Mouse (Mus musculus) MEL (cell line): ENCODE measurements around the gene Vmp1. TPM values are rescaled to one million over a fixed set of nuclear protein-coding genes. Genes with fewer than 3 reads are reported as not detected.

Experiments
- DNase-seq: peaks from one replicate; pipeline ENCODE4 v3.0.0; 2011; ENCODE audit warnings: low read depth, low spot score
- H3K27ac ChIP-seq: 2 replicates; pipeline ENCODE4 v1.5.1; 2012; ENCODE audit warnings: low read depth, mild to moderate bottlenecking, control low read depth, low read length, moderate library complexity; ENCODE audit not compliant: control insufficient read depth
- H3K27me3 ChIP-seq, 2 experiments: fragments of 150-350 bp in 1 of 2; sonication (generic) in 1 of 2; 2 replicates each; pipeline ENCODE4 v1.6.1; 2012; ENCODE audit warnings: low read length in 2 of 2, mild to moderate bottlenecking in 2 of 2, improper control_type of control experiment in 1 of 2, moderate library complexity in 1 of 2; ENCODE audit not compliant: insufficient read depth in 2 of 2, control insufficient read depth in 1 of 2
- H3K36me3 ChIP-seq, 2 experiments: 2 replicates each; pipeline ENCODE4 v1.6.1; 2012 to 2014; ENCODE audit warnings: low read length in 2 of 2, improper control_type of control experiment in 1 of 2, inconsistent platforms in 1 of 2, mild to moderate bottlenecking in 1 of 2; ENCODE audit not compliant: insufficient read depth in 2 of 2, control insufficient read depth in 1 of 2
- H3K4me1 ChIP-seq, 2 experiments: fragments of 150-350 bp in 1 of 2; sonication (generic) in 1 of 2; 2 replicates each; pipeline ENCODE4 v1.6.1; 2012; ENCODE audit warnings: low read length in 2 of 2, improper control_type of control experiment in 1 of 2, mild to moderate bottlenecking in 1 of 2; ENCODE audit not compliant: insufficient read depth in 2 of 2, control insufficient read depth in 1 of 2
- H3K4me3 ChIP-seq, 2 experiments: fragments of 150-350 bp in 1 of 2; sonication (generic) in 1 of 2; 2 replicates each; pipeline ENCODE4 v1.5.1; 2012; ENCODE audit warnings: low read depth in 2 of 2, low read length in 2 of 2, mild to moderate bottlenecking in 2 of 2, moderate library complexity in 2 of 2, control low read depth in 1 of 2, improper control_type of control experiment in 1 of 2; ENCODE audit not compliant: control insufficient read depth in 1 of 2, insufficient read depth in 1 of 2
- H3K79me2 ChIP-seq: 2 replicates; pipeline ENCODE4 v1.6.1; 2012; ENCODE audit warnings: mild to moderate bottlenecking, low read length, moderate library complexity; ENCODE audit not compliant: control insufficient read depth, poor library complexity, insufficient read depth
- H3K9ac ChIP-seq: 2 replicates; pipeline ENCODE4 v1.6.1; 2012; ENCODE audit warnings: low read depth, mild to moderate bottlenecking, control low read depth, low read length, moderate library complexity; ENCODE audit not compliant: control insufficient read depth, poor library complexity, severe bottlenecking
- H3K9me3 ChIP-seq: fragments of 150-350 bp; sonication (generic); replicated peaks from 2 replicates; pipeline ENCODE4 v1.6.1; 2012; ENCODE audit warnings: mild to moderate bottlenecking, low read length, improper control_type of control experiment, moderate library complexity; ENCODE audit not compliant: insufficient read depth
- BHLHE40 ChIP-seq: IDR thresholded peaks from 2 replicates; pipeline ENCODE4 v1.6.1; 2012; ENCODE audit warnings: low read depth, mild to moderate bottlenecking, inconsistent platforms, low read length, improper control_type of control experiment, borderline replicate concordance
- CTCF ChIP-seq, 3 experiments: IDR thresholded peaks in 2 of 3; conservative IDR thresholded peaks in 1 of 3; 2 replicates each; pipeline ENCODE4 v1.5.1; 2011 to 2012; ENCODE audit warnings: low read length in 3 of 3, low read depth in 2 of 3, mild to moderate bottlenecking in 2 of 3, improper control_type of control experiment in 1 of 3, inconsistent platforms in 1 of 3, mixed read lengths in 1 of 3, moderate library complexity in 1 of 3; ENCODE audit not compliant: control insufficient read depth in 1 of 3, insufficient read depth in 1 of 3, poor library complexity in 1 of 3, severe bottlenecking in 1 of 3
- EP300 ChIP-seq, 2 experiments: IDR thresholded peaks; 2 replicates each; pipeline ENCODE4 v1.6.1; 2011; ENCODE audit warnings: improper control_type of control experiment in 2 of 2, low read length in 2 of 2, low read depth in 1 of 2, mild to moderate bottlenecking in 1 of 2
- GABPA ChIP-seq: IDR thresholded peaks from 2 replicates; pipeline ENCODE4 v1.6.1; 2012; ENCODE audit warnings: low read depth, mild to moderate bottlenecking, inconsistent platforms, low read length, improper control_type of control experiment, moderate library complexity
- GATA1 ChIP-seq: IDR thresholded peaks from 2 replicates; pipeline ENCODE4 v1.6.1; 2011; ENCODE audit warnings: low read depth, low read length, improper control_type of control experiment
- HCFC1 ChIP-seq: IDR thresholded peaks from 2 replicates; pipeline ENCODE4 v1.6.1; 2012; ENCODE audit warnings: low read depth, mild to moderate bottlenecking, inconsistent platforms, low read length, improper control_type of control experiment, moderate library complexity
- MAX ChIP-seq: IDR thresholded peaks from 2 replicates; pipeline ENCODE4 v1.6.1; 2011; ENCODE audit warnings: low read length, improper control_type of control experiment
- MAZ ChIP-seq: IDR thresholded peaks from 2 replicates; pipeline ENCODE4 v1.6.1; 2012; ENCODE audit warnings: low read depth, mild to moderate bottlenecking, inconsistent platforms, low read length, improper control_type of control experiment
- MXI1 ChIP-seq: IDR thresholded peaks from 2 replicates; pipeline ENCODE4 v1.6.1; 2011; ENCODE audit warnings: mild to moderate bottlenecking, low read depth, low read length, improper control_type of control experiment
- MYB ChIP-seq: IDR thresholded peaks from 2 replicates; pipeline ENCODE4 v1.6.1; 2011; ENCODE audit warnings: mild to moderate bottlenecking, low read depth, low read length, improper control_type of control experiment
- NELFE ChIP-seq: IDR thresholded peaks from 2 replicates; pipeline ENCODE4 v1.6.1; 2011; ENCODE audit warnings: low read depth, low read length, improper control_type of control experiment
- NRF1 ChIP-seq: IDR thresholded peaks from 2 replicates; pipeline ENCODE4 v1.6.1; 2014; ENCODE audit warnings: low read depth, mild to moderate bottlenecking, inconsistent platforms, low read length, improper control_type of control experiment, moderate library complexity; ENCODE audit not compliant: poor library complexity, insufficient read depth, severe bottlenecking
- SIN3A ChIP-seq: IDR thresholded peaks from 2 replicates; pipeline ENCODE4 v1.6.1; 2012; ENCODE audit warnings: low read length, improper control_type of control experiment, inconsistent platforms
- SMC3 ChIP-seq: IDR thresholded peaks from 2 replicates; pipeline ENCODE4 v1.6.1; 2011; ENCODE audit warnings: low read depth, low read length, improper control_type of control experiment
- USF1 ChIP-seq: IDR thresholded peaks from 2 replicates; pipeline ENCODE4 v1.6.1; 2014; ENCODE audit warnings: low read depth, mild to moderate bottlenecking, inconsistent platforms, low read length, improper control_type of control experiment, moderate library complexity
- ZC3H11A ChIP-seq: IDR thresholded peaks from 2 replicates; pipeline ENCODE4 v1.6.1; 2012; ENCODE audit warnings: low read depth, mild to moderate bottlenecking, inconsistent platforms, low read length, improper control_type of control experiment
- ZMIZ1 ChIP-seq: IDR thresholded peaks from 2 replicates; pipeline ENCODE4 v1.6.1; 2012; ENCODE audit warnings: low read depth, mild to moderate bottlenecking, inconsistent platforms, low read length, improper control_type of control experiment, moderate library complexity
- polyA plus RNA-seq, 2 experiments: library from polyadenylated mRNA; stranded (reverse) in 1 of 2; unstranded in 1 of 2; fragments of >175 nt in 1 of 2; fragments of >200 nt in 1 of 2; gene quantifications; 2 replicates each; pipeline versions ENCODE4 v1.2.1 to v1.2.4; 2012; ENCODE audit warnings: low replicate concordance in 2 of 2, low read depth in 1 of 2; ENCODE audit not compliant: insufficient read length in 2 of 2, insufficient read depth in 1 of 2, missing spikeins in 1 of 2
- total RNA-seq: library from RNA; depleted of rRNA; stranded (reverse); fragments of 300-350 nt; gene quantifications from 2 replicates; pipeline ENCODE4 v1.2.3, GENCODE M21; 2012

Gene Vmp1
- total and polyA plus RNA-seq, 3 experiments, result 61.8 to 94.9 TPM; not detected in 1

GRCm38 (mm10) chr11:86671041-86671675 lies 12.5 kb downstream of the Vmp1 start:
- DNase-seq, result peak; percentile 59
- no peak overlapping the region for H3K9ac ChIP-seq

GRCm38 (mm10) chr11:86668169-86668568 lies 15.5 kb downstream of the Vmp1 start:
- TF ChIP-seq CTCF (IDR thresholded peaks at IDR 0.05 in 2 of 3, conservative IDR thresholded peaks at IDR 0.05 in 1 of 3; ENCODE audit: control insufficient read depth in 1 of 3, insufficient read depth in 1 of 3, low read depth in 2 of 3, low read length in 3 of 3, poor library complexity in 1 of 3, severe bottlenecking in 1 of 3), result no peak
- peak; percentile 42 for TF ChIP-seq GATA1
- no peak; the same call in 1 of the 2 replicates for TF ChIP-seq SIN3A
- no peak for TF ChIP-seq SMC3
- Histone ChIP-seq H3K36me3 (peaks cover 14 to 74% of the 10 kb centered on the region in 2 experiments), H3K27me3 (no peaks in the 10 kb centered on the region), H3K27ac (peak overlapping the region; percentile 69; the same call in 1 of the 2 replicates), H3K9ac (no peak overlapping the region), H3K79me2 (peaks cover 17% of the 10 kb centered on the region), H3K9me3 (no peaks in the 10 kb centered on the region), H3K4me3 (no peak overlapping the region), H3K4me1 (peaks cover 41 to 54% of the 10 kb centered on the region in 2 experiments)
- peak; percentile 67 for DNase-seq

More at GRCm38 (mm10) chr11:86671041-86671675, 12.5 kb downstream of the Vmp1 start:
- no peak overlapping the region for H3K27ac ChIP-seq
- no peaks in the 10 kb centered on the region for H3K9me3 ChIP-seq
- no peak for TF ChIP-seq MAZ
- no peak for TF ChIP-seq ZMIZ1
- no peak for TF ChIP-seq MAX
- no peak for TF ChIP-seq MYB
- no peak for TF ChIP-seq MXI1
- TF ChIP-seq HCFC1, result no peak
- no peak for TF ChIP-seq USF1
- no peak for TF ChIP-seq SIN3A
- TF ChIP-seq GABPA, result no peak
- no peak for TF ChIP-seq BHLHE40
- TF ChIP-seq ZC3H11A, result no peak
- no peak for TF ChIP-seq NRF1
- TF ChIP-seq NELFE, result no peak
- TF ChIP-seq EP300 (IDR thresholded peaks at IDR 0.05; ENCODE audit: low read depth in 1 of 2, low read length in 2 of 2), result no peak
- H3K79me2 ChIP-seq, result peaks cover 26% of the 10 kb centered on the region
- H3K36me3 ChIP-seq, result peaks cover 0 to 55% of the 10 kb centered on the region in 2 experiments; a peak in 2 of 4 replicates
- no peak overlapping the region for H3K4me3 ChIP-seq
- H3K27me3 ChIP-seq, result no peaks in the 10 kb centered on the region
- peaks cover 37 to 48% of the 10 kb centered on the region in 2 experiments for H3K4me1 ChIP-seq
